Mouse (Mus musculus) embryonic fibroblast, embryonic 13.5 days (primary cell): ENCODE results near the gene Ptprn2.

ENCODE experiments used
- CTCF ChIP-seq: IDR thresholded peaks from 2 replicates; pipeline ENCODE4 v1.5.1; 2011; ENCODE audit warnings: mild to moderate bottlenecking, control low read depth, low read length, moderate library complexity, borderline replicate concordance; ENCODE audit not compliant: insufficient read depth
- POLR2A ChIP-seq: IDR thresholded peaks from 2 replicates; pipeline ENCODE4 v1.6.1; 2011; ENCODE audit warnings: low read depth, mild to moderate bottlenecking, control low read depth, low read length, moderate library complexity

DNA sequence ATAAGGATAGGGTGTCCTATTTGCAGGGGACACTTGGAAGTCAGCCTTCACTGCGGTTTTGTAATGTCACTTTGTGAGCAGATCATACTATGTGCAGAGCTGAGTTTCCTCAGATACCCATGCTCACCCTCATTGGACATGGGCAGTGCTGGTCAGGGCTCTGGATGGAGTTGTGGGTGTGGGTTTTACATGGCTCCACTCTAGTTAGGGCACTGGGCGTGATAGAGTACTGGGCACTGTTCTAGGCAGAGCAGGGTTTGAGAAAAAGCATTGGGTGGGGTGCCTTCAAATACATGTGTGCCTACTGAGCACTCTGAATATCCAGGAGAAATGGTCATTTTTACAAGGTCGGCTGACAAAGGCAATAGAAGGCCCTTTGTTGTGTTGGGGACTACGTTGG, 175.5 kb downstream of the Ptprn2 start:
- TF ChIP-seq CTCF (no peak), POLR2A (no peak)
